Mouse (Mus musculus) midbrain, embryonic 16.5 days (tissue): ENCODE data around the gene 4931423N10Rik. TPM values are rescaled to one million over a fixed set of nuclear protein-coding genes. Genes with fewer than 3 reads are reported as not detected.
A peak's percentile ranks its signal among the peaks of the same experiment; 100 is the strongest.

Source experiments
- ATAC-seq: fragments of 200-750 bp; cut with Nextera tagmentation; 2 replicates; pipeline ENCODE4 v1.8.0; 2017; ENCODE audit warnings: moderate TSS enrichment
- H3K27ac ChIP-seq: fragments of 300-500 bp; sonication (generic); 2 replicates; pipeline ENCODE4 v1.5.1; 2014; ENCODE audit warnings: mild to moderate bottlenecking, low read length, mixed read lengths
- H3K27me3 ChIP-seq: fragments of 300-500 bp; sonication (generic); 2 replicates; pipeline ENCODE4 v1.6.1; 2014; ENCODE audit warnings: low read depth, low read length, mixed read lengths; ENCODE audit not compliant: control insufficient read depth, insufficient read depth
- H3K36me3 ChIP-seq: fragments of 300-500 bp; sonication (generic); 2 replicates; pipeline ENCODE4 v1.6.1; 2014; ENCODE audit warnings: mild to moderate bottlenecking, low read length, moderate library complexity, mixed read lengths; ENCODE audit not compliant: control insufficient read depth, insufficient read depth
- H3K4me1 ChIP-seq: fragments of 300-500 bp; sonication (generic); 2 replicates; pipeline ENCODE4 v1.6.1; 2014; ENCODE audit warnings: mild to moderate bottlenecking, low read length, mixed read lengths; ENCODE audit not compliant: control insufficient read depth, insufficient read depth
- H3K4me2 ChIP-seq: fragments of 300-500 bp; sonication (generic); 2 replicates; pipeline ENCODE4 v1.6.1; 2014; ENCODE audit warnings: mild to moderate bottlenecking, low read length, mixed read lengths
- H3K4me3 ChIP-seq: fragments of 300-500 bp; sonication (generic); 2 replicates; pipeline ENCODE4 v1.5.1; 2014; ENCODE audit warnings: low read depth, mild to moderate bottlenecking, low read length, moderate library complexity, mixed read lengths
- H3K9ac ChIP-seq: fragments of 300-500 bp; sonication (generic); 2 replicates; pipeline ENCODE4 v1.6.1; 2014; ENCODE audit warnings: low read depth, low read length, mixed read lengths
- H3K9me3 ChIP-seq: fragments of 300-500 bp; sonication (generic); replicated peaks from 2 replicates; pipeline ENCODE4 v1.6.1; 2014; ENCODE audit warnings: mild to moderate bottlenecking, low read length, mixed read lengths; ENCODE audit not compliant: control insufficient read depth, poor library complexity, severe bottlenecking
- WGBS: fragments of 180-500 bp; shearing (Covaris S2); extraction: QIAGEN DNeasy Blood & Tissue Kit; methylation state at CpG from one replicate; pipeline ENCODE4 v1.1.7; 2014; 5-methylcytosine and 5-hydroxymethylcytosine counted together
- polyA plus RNA-seq: library from polyadenylated mRNA; unstranded; fragments of >200 nt; fragmentation: Nextera tagmentation; extraction: Ambion mirVana; gene quantifications from 2 replicates; pipeline ENCODE4 v1.2.1, GENCODE M21; 2015

Gene 4931423N10Rik
- polyA plus RNA-seq = 0.22 TPM in 1 of 2 replicates, not detected in the other

- ATAC-seq = no peak
- no peaks in the 10 kb centered on the region for H3K36me3 ChIP-seq
Measured at GRCm38 (mm10) chr2:23207070-23207526, at the start of gene 4931423N10Rik. 4931423N10Rik (plus strand) TSS chr2:23207476.

DNA sequence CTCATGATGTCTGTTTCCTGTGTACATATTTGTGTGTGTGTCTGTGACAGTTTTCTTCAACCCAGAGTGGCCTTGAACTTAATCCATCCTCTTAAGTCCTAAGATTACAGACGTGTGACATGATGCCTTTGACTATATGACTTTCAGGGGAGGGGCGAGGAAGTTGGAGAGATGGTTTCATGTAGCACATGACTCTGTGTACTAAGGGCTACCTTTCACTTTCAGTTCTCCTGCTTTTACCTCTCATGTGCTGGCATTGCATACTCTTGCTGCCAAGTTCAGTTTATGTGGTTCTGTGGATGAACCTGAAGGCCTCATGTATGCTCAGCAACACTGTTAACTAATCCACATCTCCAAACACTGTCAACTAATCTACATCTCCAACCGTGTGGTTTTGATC lies 35.0 kb upstream of the 4931423N10Rik start:
- ATAC-seq = no peak
- Histone ChIP-seq H3K36me3 (peaks cover 38% of the 10 kb centered on the region), H3K27me3 (no peaks in the 10 kb centered on the region), H3K9me3 (no peaks in the 10 kb centered on the region), H3K4me1 (no peaks in the 10 kb centered on the region), H3K9ac (no peak overlapping the region), H3K4me3 (no peak overlapping the region), H3K4me2 (no peak overlapping the region), H3K27ac (no peak overlapping the region)
- WGBS = 91% methylated on average over 3 of the region's 3 CpGs

More at GRCm38 (mm10) chr2:23207070-23207526, at the start of gene 4931423N10Rik:
- 78% methylated on average over 15 of the region's 15 CpGs for WGBS
- Histone ChIP-seq H3K4me1 (no peaks in the 10 kb centered on the region), H3K4me3 (no peak within 1 kb of the TSS), H3K9me3 (no peaks in the 10 kb centered on the region), H3K27me3 (no peaks in the 10 kb centered on the region), H3K4me2 (no peak within 1 kb of the TSS), H3K27ac (no peak within 1 kb of the TSS), H3K9ac (no peak within 1 kb of the TSS)

GRCm38 (mm10) chr2:23194366-23194765 lies 12.9 kb upstream of the 4931423N10Rik start:
- H3K27ac ChIP-seq = no peak overlapping the region
- 89% methylated on average over 1 of the region's 1 CpGs for WGBS
- peaks cover 36% of the 10 kb centered on the region for H3K36me3 ChIP-seq
- H3K9me3 ChIP-seq = no peaks in the 10 kb centered on the region
- no peaks in the 10 kb centered on the region for H3K4me1 ChIP-seq
- ATAC-seq = no peak
- H3K27me3 ChIP-seq = no peaks in the 10 kb centered on the region
- no peak overlapping the region for H3K9ac ChIP-seq
- H3K4me3 ChIP-seq = no peak overlapping the region
- no peak overlapping the region for H3K4me2 ChIP-seq

GRCm38 (mm10) chr2:23201034-23201433 lies 6.2 kb upstream of the 4931423N10Rik start:
- H3K9me3 ChIP-seq = no peaks in the 10 kb centered on the region

GRCm38 (mm10) chr2:23202900-23203670 lies 4.2 kb upstream of the 4931423N10Rik start:
- 0 out of 2 replicates have a peak, but pooled peaks have one; percentile 21 for ATAC-seq

More at GRCm38 (mm10) chr2:23201034-23201433, 6.2 kb upstream of the 4931423N10Rik start:
- H3K4me3 ChIP-seq = no peak overlapping the region
- H3K4me1 ChIP-seq = no peaks in the 10 kb centered on the region
- H3K9ac ChIP-seq = no peak overlapping the region
- WGBS = 95% methylated on average over 1 of the region's 1 CpGs
- H3K27ac ChIP-seq = no peak overlapping the region
- no peaks in the 10 kb centered on the region for H3K27me3 ChIP-seq
- no peak overlapping the region for H3K4me2 ChIP-seq
- peaks cover 11% of the 10 kb centered on the region for H3K36me3 ChIP-seq
- ATAC-seq = no peak

GRCm38 (mm10) chr2:23213661-23214060 lies 6.4 kb downstream of the 4931423N10Rik start:
- H3K27ac ChIP-seq = no peak overlapping the region
- ATAC-seq = no peak
- WGBS = 89% methylated on average over 5 of the region's 5 CpGs

More at GRCm38 (mm10) chr2:23202900-23203670, 4.2 kb upstream of the 4931423N10Rik start:
- H3K9ac ChIP-seq = no peak overlapping the region
- H3K9me3 ChIP-seq = no peaks in the 10 kb centered on the region
- no peaks in the 10 kb centered on the region for H3K27me3 ChIP-seq
- H3K27ac ChIP-seq = no peak overlapping the region
- H3K4me1 ChIP-seq = no peaks in the 10 kb centered on the region
- no peak overlapping the region for H3K4me3 ChIP-seq
- H3K4me2 ChIP-seq = no peak overlapping the region
- H3K36me3 ChIP-seq = peaks cover 6% of the 10 kb centered on the region
- WGBS = 69% methylated on average over 15 of the region's 15 CpGs

GRCm38 (mm10) chr2:23225199-23225598 lies 17.9 kb downstream of the 4931423N10Rik start:
- H3K27me3 ChIP-seq = no peaks in the 10 kb centered on the region
- H3K4me1 ChIP-seq = no peaks in the 10 kb centered on the region
- H3K9ac ChIP-seq = no peak overlapping the region
- no peaks in the 10 kb centered on the region for H3K36me3 ChIP-seq
- H3K27ac ChIP-seq = no peak overlapping the region
- H3K4me3 ChIP-seq = no peak overlapping the region
- no peak overlapping the region for H3K4me2 ChIP-seq
- 72% methylated on average over 5 of the region's 7 CpGs for WGBS
- no peaks in the 10 kb centered on the region for H3K9me3 ChIP-seq
- 0 out of 2 replicates have a peak, but pooled peaks have one; percentile 5 for ATAC-seq

More at GRCm38 (mm10) chr2:23213661-23214060, 6.4 kb downstream of the 4931423N10Rik start:
- no peak overlapping the region for H3K4me2 ChIP-seq
- H3K4me3 ChIP-seq = no peak overlapping the region
- no peaks in the 10 kb centered on the region for H3K9me3 ChIP-seq
- no peaks in the 10 kb centered on the region for H3K36me3 ChIP-seq
- H3K9ac ChIP-seq = no peak overlapping the region
- no peaks in the 10 kb centered on the region for H3K27me3 ChIP-seq
- no peaks in the 10 kb centered on the region for H3K4me1 ChIP-seq

DNA sequence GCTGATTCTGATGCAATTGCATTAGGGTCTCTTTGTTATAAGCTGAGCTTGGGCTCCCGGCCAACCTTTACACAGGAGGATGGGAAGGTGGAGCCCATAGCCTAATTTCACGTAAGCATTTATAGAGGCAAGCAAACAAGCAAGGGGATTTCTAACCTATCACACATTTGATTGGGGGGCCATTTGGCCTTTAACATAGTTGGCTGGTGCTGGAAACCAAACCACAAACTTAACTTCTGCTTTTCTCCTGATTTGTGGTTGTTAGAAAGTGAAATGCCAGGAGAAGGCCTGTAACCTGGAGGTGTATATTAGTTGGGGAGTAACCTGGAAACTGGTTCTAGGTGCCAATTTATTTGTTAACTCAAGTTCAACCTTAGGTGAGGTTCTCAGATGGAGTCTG lies 21.2 kb downstream of the 4931423N10Rik start:
- Histone ChIP-seq H3K27me3 (no peaks in the 10 kb centered on the region), H3K9ac (no peak overlapping the region), H3K9me3 (no peaks in the 10 kb centered on the region), H3K36me3 (no peaks in the 10 kb centered on the region), H3K4me2 (no peak overlapping the region), H3K27ac (no peak overlapping the region), H3K4me3 (no peak overlapping the region), H3K4me1 (no peaks in the 10 kb centered on the region)
- WGBS = 85% methylated on average over 2 of the region's 2 CpGs
- no peak for ATAC-seq
